Mouse (Mus musculus): ENCODE data around the gene Akr1d1. TPM values are rescaled to one million over a fixed set of nuclear protein-coding genes. Genes with fewer than 3 reads are reported as not detected.

The Akr1d1 gene
- polyA plus RNA-seq (2014; fragmentation: Nextera tagmentation; extraction: Ambion mirVana): not detected in 2 replicates

- no peak for ATAC-seq (ENCODE audit: low FRiP score)
- WGBS: 94% methylated on average over 4 of the region's 4 CpGs
Measured at GRCm38 (mm10) chr6:37529940-37530339, at the start of gene Akr1d1. Akr1d1 (plus strand) TSS chr6:37530173.

GRCm38 (mm10) chr6:37481147-37481546 is 48.8 kb upstream of the Akr1d1 start:
- WGBS: 91% methylated on average over 3 of the region's 3 CpGs
- ATAC-seq (ENCODE audit: low FRiP score) (no peak), DNase-seq (ENCODE audit: low spot score) (no peak)
- no peaks in the 10 kb centered on the region for H3K9me3 ChIP-seq (ENCODE audit: control insufficient read depth, low read length)
- no peak overlapping the region for H3K27ac ChIP-seq (ENCODE audit: low read depth, low read length)
- no peaks in the 10 kb centered on the region for H3K36me3 ChIP-seq (ENCODE audit: control insufficient read depth, insufficient read depth, low read length)
- H3K4me2 ChIP-seq (replicated peaks; ENCODE audit: low read depth, low read length): no peak overlapping the region
- no peak overlapping the region for H3K4me3 ChIP-seq (ENCODE audit: low read depth, low read length)
- no peaks in the 10 kb centered on the region for H3K4me1 ChIP-seq (replicated peaks; ENCODE audit: control insufficient read depth, insufficient read depth, low read length)
- H3K9ac ChIP-seq (ENCODE audit: low read depth, low read length): no peak overlapping the region
- no peaks in the 10 kb centered on the region for H3K27me3 ChIP-seq (ENCODE audit: control insufficient read depth, insufficient read depth, low read length)

More at GRCm38 (mm10) chr6:37529940-37530339, at the start of gene Akr1d1:
- no peaks in the 10 kb centered on the region for H3K36me3 ChIP-seq (ENCODE audit: control insufficient read depth, insufficient read depth, low read length)
- H3K27ac ChIP-seq (ENCODE audit: low read depth, low read length): no peak within 1 kb of the TSS
- H3K9ac ChIP-seq (ENCODE audit: low read depth, low read length): no peak within 1 kb of the TSS
- H3K4me1 ChIP-seq (replicated peaks; ENCODE audit: control insufficient read depth, insufficient read depth, low read length): no peaks in the 10 kb centered on the region
- H3K27me3 ChIP-seq (ENCODE audit: control insufficient read depth, insufficient read depth, low read length): no peaks in the 10 kb centered on the region
- no peaks in the 10 kb centered on the region for H3K9me3 ChIP-seq (ENCODE audit: control insufficient read depth, low read length)
- no peak within 1 kb of the TSS for H3K4me2 ChIP-seq (replicated peaks; ENCODE audit: low read depth, low read length)
- no peak within 1 kb of the TSS for H3K4me3 ChIP-seq (ENCODE audit: low read depth, low read length)
- DNase-seq (ENCODE audit: low spot score): no peak

DNA sequence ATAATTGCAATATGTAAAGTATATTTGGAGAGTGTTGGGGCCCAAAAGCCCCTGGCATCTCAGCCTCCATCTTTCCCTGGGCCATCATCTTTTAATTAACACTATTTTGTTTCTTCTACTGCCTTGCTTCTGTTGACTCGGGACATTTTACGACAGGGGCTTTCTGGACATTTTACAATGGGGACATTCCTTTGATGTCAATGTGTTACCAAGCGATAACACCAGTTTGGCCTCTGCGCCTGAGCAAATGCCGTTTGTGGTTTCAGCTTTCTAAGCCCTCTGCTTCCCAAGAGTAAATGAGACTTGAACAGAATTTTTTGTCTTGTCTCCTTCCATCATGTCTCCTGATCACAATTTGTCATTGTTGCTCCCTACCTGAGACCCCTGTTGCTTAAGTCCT is 46.7 kb upstream of the Akr1d1 start:
- no peak for ATAC-seq (ENCODE audit: low FRiP score)
- Histone ChIP-seq H3K36me3 (ENCODE audit: control insufficient read depth, insufficient read depth, low read length) (no peaks in the 10 kb centered on the region), H3K27ac (ENCODE audit: low read depth, low read length) (no peak overlapping the region), H3K9ac (ENCODE audit: low read depth, low read length) (no peak overlapping the region), H3K4me1 (replicated peaks; ENCODE audit: control insufficient read depth, insufficient read depth, low read length) (no peaks in the 10 kb centered on the region), H3K27me3 (ENCODE audit: control insufficient read depth, insufficient read depth, low read length) (no peaks in the 10 kb centered on the region), H3K9me3 (ENCODE audit: control insufficient read depth, low read length) (no peaks in the 10 kb centered on the region), H3K4me2 (replicated peaks; ENCODE audit: low read depth, low read length) (no peak overlapping the region), H3K4me3 (ENCODE audit: low read depth, low read length) (no peak overlapping the region)
- 62% methylated on average over 5 of the region's 5 CpGs for WGBS
- no peak for DNase-seq (ENCODE audit: low spot score)

GRCm38 (mm10) chr6:37484588-37485070 is 45.3 kb upstream of the Akr1d1 start:
- no peak for DNase-seq (ENCODE audit: low spot score)
- Histone ChIP-seq H3K9me3 (ENCODE audit: control insufficient read depth, low read length) (no peaks in the 10 kb centered on the region), H3K27ac (ENCODE audit: low read depth, low read length) (no peak overlapping the region), H3K9ac (ENCODE audit: low read depth, low read length) (no peak overlapping the region), H3K36me3 (ENCODE audit: control insufficient read depth, insufficient read depth, low read length) (no peaks in the 10 kb centered on the region), H3K4me1 (replicated peaks; ENCODE audit: control insufficient read depth, insufficient read depth, low read length) (no peaks in the 10 kb centered on the region), H3K4me3 (ENCODE audit: low read depth, low read length) (no peak overlapping the region), H3K27me3 (ENCODE audit: control insufficient read depth, insufficient read depth, low read length) (no peaks in the 10 kb centered on the region), H3K4me2 (replicated peaks; ENCODE audit: low read depth, low read length) (no peak overlapping the region)
- no peak for ATAC-seq (ENCODE audit: low FRiP score)
- 61% methylated on average over 1 of the region's 1 CpGs for WGBS

DNA sequence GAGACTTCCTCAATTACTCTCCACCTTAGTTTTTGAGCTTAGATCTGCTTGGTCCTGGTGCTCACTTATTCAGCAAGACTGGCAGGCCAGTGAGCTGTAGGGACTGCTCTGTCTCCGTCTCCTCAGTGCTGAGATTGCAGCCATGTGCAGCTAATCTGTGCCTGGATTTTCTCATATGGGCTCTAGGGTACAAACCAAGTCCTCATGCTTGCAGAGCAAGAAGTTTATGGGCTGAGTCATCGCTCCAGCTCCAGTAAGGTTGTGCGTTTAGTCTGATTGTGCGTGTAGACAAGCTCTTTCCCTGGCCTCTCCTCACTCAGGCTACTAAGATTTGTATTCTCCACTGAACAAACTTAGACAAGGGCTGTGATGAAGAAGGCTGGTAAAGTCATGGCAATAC is 43.5 kb upstream of the Akr1d1 start:
- Histone ChIP-seq H3K27ac (ENCODE audit: low read depth, low read length) (no peak overlapping the region), H3K27me3 (ENCODE audit: control insufficient read depth, insufficient read depth, low read length) (no peaks in the 10 kb centered on the region), H3K4me3 (ENCODE audit: low read depth, low read length) (no peak overlapping the region), H3K9ac (ENCODE audit: low read depth, low read length) (no peak overlapping the region), H3K4me2 (replicated peaks; ENCODE audit: low read depth, low read length) (no peak overlapping the region), H3K4me1 (replicated peaks; ENCODE audit: control insufficient read depth, insufficient read depth, low read length) (no peaks in the 10 kb centered on the region), H3K36me3 (ENCODE audit: control insufficient read depth, insufficient read depth, low read length) (no peaks in the 10 kb centered on the region), H3K9me3 (ENCODE audit: control insufficient read depth, low read length) (no peaks in the 10 kb centered on the region)
- DNase-seq (ENCODE audit: low spot score) (no peak), ATAC-seq (ENCODE audit: low FRiP score) (no peak)
- 90% methylated on average over 4 of the region's 4 CpGs for WGBS

DNA sequence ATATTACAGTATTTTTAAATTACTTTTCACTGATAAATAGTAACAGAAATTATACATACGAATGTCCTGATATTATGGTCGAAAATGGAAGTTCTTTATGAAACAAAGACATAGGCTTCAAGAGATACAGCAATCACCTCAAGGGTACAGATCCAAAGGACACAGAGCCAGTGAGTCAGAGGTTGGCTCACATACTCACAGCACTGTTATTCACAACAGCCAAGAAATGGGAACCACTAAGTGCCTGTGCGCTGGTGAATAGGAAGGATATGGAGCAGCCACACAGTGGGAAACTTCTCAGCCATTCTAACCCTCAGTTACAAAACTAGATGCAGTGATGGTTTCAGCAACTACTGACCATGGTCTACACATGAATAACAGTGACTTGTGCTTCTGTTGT is 37.7 kb upstream of the Akr1d1 start:
- Histone ChIP-seq H3K9me3 (ENCODE audit: control insufficient read depth, low read length) (no peaks in the 10 kb centered on the region), H3K4me3 (ENCODE audit: low read depth, low read length) (no peak overlapping the region), H3K9ac (ENCODE audit: low read depth, low read length) (no peak overlapping the region), H3K27me3 (ENCODE audit: control insufficient read depth, insufficient read depth, low read length) (no peaks in the 10 kb centered on the region), H3K27ac (ENCODE audit: low read depth, low read length) (no peak overlapping the region), H3K36me3 (ENCODE audit: control insufficient read depth, insufficient read depth, low read length) (no peaks in the 10 kb centered on the region), H3K4me1 (replicated peaks; ENCODE audit: control insufficient read depth, insufficient read depth, low read length) (no peaks in the 10 kb centered on the region), H3K4me2 (replicated peaks; ENCODE audit: low read depth, low read length) (no peak overlapping the region)
- ATAC-seq (ENCODE audit: low FRiP score) (no peak), DNase-seq (ENCODE audit: low spot score) (no peak)
- WGBS: 81% methylated on average over 3 of the region's 3 CpGs

DNA sequence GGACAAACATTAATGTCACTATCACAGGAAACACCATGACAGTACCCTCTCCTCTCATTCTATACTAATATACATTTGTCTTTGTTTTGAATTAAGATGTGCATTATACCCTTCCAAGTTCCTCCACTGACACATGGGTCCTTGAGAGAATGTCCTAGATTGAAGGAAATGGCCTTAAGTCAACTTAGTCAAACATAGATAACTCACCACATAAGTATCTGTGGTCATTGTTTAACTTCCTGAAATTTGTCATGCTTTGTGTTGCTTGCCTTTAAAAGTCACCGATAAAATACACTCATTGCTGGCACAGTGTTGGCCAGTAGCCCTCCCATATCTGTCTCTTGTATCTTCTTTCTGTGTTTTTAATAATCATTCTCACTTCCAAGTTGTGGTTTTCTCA is 35.0 kb upstream of the Akr1d1 start:
- Histone ChIP-seq H3K27ac (ENCODE audit: low read depth, low read length) (no peak overlapping the region), H3K4me2 (replicated peaks; ENCODE audit: low read depth, low read length) (no peak overlapping the region), H3K27me3 (ENCODE audit: control insufficient read depth, insufficient read depth, low read length) (no peaks in the 10 kb centered on the region), H3K9ac (ENCODE audit: low read depth, low read length) (no peak overlapping the region), H3K36me3 (ENCODE audit: control insufficient read depth, insufficient read depth, low read length) (no peaks in the 10 kb centered on the region), H3K9me3 (ENCODE audit: control insufficient read depth, low read length) (no peaks in the 10 kb centered on the region; the same call in 1 of the 2 replicates), H3K4me3 (ENCODE audit: low read depth, low read length) (no peak overlapping the region), H3K4me1 (replicated peaks; ENCODE audit: control insufficient read depth, insufficient read depth, low read length) (no peaks in the 10 kb centered on the region)
- ATAC-seq (ENCODE audit: low FRiP score): no peak
- WGBS: 97% methylated on average over 1 of the region's 1 CpGs
- no peak for DNase-seq (ENCODE audit: low spot score)

GRCm38 (mm10) chr6:37496866-37497265 is 33.1 kb upstream of the Akr1d1 start:
- H3K9me3 ChIP-seq (ENCODE audit: control insufficient read depth, low read length): no peaks in the 10 kb centered on the region; the same call in 1 of the 2 replicates
- no peak overlapping the region for H3K27ac ChIP-seq (ENCODE audit: low read depth, low read length)
- no peak overlapping the region for H3K9ac ChIP-seq (ENCODE audit: low read depth, low read length)
- WGBS: 89% methylated on average over 1 of the region's 1 CpGs
- DNase-seq (ENCODE audit: low spot score) (no peak), ATAC-seq (ENCODE audit: low FRiP score) (no peak)
- H3K4me1 ChIP-seq (replicated peaks; ENCODE audit: control insufficient read depth, insufficient read depth, low read length): no peaks in the 10 kb centered on the region
- H3K27me3 ChIP-seq (ENCODE audit: control insufficient read depth, insufficient read depth, low read length): no peaks in the 10 kb centered on the region
- no peaks in the 10 kb centered on the region for H3K36me3 ChIP-seq (ENCODE audit: control insufficient read depth, insufficient read depth, low read length)
- no peak overlapping the region for H3K4me2 ChIP-seq (replicated peaks; ENCODE audit: low read depth, low read length)
- H3K4me3 ChIP-seq (ENCODE audit: low read depth, low read length): no peak overlapping the region

DNA sequence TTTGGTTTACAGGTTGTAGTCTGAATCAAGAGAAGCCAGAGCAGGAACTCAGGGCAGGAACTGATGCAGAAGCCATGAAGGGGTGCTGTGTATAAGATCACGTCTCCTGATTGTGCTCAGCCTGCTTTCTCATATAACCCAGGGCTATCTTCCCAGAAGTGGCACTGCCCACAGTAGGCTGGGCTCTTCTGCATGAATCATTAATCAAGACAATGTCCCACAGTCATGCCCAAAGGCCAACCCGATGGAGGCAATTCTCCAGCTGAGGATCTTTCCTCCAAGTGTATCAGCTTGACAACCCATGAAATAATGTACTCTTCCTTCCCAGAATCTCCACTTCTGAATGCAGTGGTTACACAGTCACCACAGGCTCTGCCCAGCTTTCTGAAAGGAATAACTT is 24.4 kb upstream of the Akr1d1 start:
- Histone ChIP-seq H3K4me1 (replicated peaks; ENCODE audit: control insufficient read depth, insufficient read depth, low read length) (no peaks in the 10 kb centered on the region), H3K9me3 (ENCODE audit: control insufficient read depth, low read length) (no peaks in the 10 kb centered on the region), H3K4me2 (replicated peaks; ENCODE audit: low read depth, low read length) (no peak overlapping the region), H3K4me3 (ENCODE audit: low read depth, low read length) (no peak overlapping the region), H3K9ac (ENCODE audit: low read depth, low read length) (no peak overlapping the region), H3K27ac (ENCODE audit: low read depth, low read length) (no peak overlapping the region), H3K36me3 (ENCODE audit: control insufficient read depth, insufficient read depth, low read length) (no peaks in the 10 kb centered on the region), H3K27me3 (ENCODE audit: control insufficient read depth, insufficient read depth, low read length) (no peaks in the 10 kb centered on the region)
- no peak for DNase-seq (ENCODE audit: low spot score)
- 88% methylated on average over 2 of the region's 2 CpGs for WGBS
- ATAC-seq (ENCODE audit: low FRiP score): no peak

All from hindbrain, embryonic 11.5 days (tissue).